Mouse (Mus musculus) cerebellum, adult 8-10 months (tissue): ENCODE measurements around the gene Tjap1.

Experiments used
- DNase-seq: peaks from one replicate; pipeline ENCODE4 v3.0.0; 2022

The Tjap1 gene

DNA sequence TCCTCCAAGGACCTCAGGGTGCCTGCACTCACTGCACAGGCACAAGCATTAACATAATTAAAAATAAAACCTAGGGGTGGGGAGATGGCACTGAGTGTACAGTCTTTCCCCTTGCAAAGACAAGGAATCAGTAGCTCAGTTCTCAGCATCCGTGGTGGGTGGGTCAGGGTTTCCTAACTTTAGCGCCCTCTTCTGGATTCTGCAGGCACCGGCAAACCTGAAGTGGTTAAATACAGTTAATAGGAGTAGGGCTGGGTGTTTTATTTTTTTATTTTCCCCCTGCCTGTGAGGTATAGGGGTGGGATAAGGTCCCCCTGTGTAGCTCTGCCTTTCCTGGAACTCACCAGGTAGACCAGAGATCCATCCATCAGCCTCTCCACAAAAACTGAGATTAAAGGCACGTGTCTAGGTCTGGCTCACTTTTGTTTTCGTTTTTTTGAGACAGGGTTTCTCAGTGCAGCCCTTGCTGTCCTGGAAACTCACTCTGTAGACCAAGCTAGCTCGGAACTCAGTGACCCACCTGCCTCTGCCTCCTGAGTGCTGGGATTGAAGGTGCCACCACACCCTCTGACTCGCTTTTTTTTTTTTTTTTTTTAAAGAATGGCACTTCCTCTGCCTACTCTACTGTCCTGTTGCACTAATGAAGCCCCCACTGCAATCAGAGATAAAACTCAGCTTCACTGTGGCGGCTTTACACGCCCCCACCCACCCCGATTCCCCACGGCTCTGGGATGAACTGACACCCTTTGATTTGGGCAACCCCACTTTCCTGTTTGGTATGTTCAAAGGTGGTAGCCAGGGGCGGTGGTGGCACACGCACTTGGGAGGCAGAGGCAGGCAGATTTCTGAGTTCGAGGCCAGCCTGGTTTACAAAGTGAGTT, 30.0 kb downstream of the Tjap1 start:
- DNase-seq, result no peak

DNA sequence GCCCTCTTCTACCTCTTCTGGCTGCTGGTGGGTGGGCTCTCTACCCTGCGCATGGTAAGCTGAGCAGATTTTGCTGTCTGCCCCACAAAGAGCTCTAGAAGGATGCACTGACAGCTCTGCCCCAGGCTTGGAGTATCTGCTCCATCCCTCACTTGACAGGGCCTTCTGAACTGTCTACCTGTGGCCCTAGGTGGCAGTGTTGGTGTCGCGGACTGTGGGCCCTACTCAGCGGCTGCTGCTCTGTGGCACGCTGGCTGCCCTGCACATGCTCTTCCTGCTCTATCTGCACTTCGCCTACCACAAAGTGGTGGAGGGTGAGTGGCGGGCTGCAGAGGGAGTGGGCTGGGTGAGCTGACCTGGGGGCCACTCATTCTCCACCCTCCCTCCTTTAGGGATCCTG, 31.7 kb downstream of the Tjap1 start:
- DNase-seq, result no peak

DNA sequence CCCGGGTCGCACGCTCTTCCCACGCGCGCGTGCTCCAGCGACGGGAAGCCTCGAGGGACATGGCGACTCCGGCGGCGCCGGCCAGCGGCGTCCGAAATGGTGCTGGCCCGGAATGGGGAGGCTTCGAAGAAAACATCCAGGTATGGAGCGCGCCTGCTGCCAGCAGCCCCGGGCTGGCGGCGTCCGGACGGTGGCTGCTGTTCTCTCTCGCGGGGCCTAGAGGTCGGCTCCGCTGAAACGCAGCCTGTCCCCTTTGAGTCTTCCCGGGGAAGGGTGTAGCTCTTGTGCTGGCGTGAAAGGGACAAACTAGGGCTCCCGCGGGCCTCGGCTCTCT, 34.7 kb downstream of the Tjap1 start:
- DNase-seq, result no peak

DNA sequence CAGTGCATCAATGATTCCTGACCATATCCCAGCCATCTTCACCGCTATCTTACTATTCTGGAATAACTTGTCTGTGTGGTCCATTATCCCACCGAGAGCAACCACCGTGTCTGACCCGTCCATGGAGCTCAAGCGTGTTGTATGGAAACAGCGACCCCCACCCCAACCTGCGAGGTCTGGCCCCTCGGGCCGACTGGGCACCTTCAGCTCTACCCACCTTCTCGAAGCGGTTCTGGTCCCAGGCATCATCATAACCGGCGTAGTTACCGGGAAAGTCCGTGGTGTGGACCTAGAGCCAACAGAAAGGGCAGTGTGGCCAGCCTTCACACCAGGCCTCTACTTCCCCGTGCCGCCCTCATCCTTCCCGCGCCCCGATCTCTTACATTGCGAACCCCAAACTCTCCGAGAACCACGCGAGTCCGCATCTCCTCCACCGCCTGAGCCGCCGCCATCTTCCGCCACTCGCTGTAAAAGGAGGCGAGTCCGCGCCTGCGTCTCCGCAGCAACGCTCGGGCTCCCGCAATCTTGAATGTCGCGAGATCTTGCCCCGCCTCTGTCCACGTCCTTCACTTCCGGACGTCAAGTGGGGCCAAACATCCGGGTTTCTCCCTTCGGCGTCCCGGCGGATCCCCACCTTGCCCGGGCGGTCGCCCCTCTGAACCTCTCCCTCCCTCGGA, 35.2 kb downstream of the Tjap1 start, which contains the start of the genes Polr1c and Yipf3:
Polr1c (minus strand) TSS at position 543 of the 677 bp plus-strand sequence.
Yipf3 (plus strand) TSS at position 569 of the 677 bp plus-strand sequence.
- DNase-seq, result peak; percentile 93

DNA sequence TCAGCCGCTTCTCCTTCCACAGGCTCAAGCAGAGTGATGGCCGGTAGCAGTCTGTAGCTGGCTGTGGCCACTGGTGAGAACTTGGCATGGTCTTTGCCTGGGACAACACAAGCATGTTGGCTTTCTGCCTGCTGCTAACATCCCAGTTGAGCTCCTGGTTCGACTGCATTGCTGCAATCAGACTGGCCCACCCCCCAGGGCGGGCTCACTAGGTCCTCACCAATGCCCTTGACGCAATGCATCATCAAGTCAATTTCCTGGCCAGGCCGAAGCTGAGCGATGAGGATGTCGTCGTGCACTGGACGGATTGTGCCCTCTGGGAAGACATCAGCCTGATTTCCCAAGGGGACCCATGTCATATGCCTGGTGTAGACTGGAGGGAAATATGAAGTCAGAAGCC, 38.2 kb downstream of the Tjap1 start:
- no peak for DNase-seq

DNA sequence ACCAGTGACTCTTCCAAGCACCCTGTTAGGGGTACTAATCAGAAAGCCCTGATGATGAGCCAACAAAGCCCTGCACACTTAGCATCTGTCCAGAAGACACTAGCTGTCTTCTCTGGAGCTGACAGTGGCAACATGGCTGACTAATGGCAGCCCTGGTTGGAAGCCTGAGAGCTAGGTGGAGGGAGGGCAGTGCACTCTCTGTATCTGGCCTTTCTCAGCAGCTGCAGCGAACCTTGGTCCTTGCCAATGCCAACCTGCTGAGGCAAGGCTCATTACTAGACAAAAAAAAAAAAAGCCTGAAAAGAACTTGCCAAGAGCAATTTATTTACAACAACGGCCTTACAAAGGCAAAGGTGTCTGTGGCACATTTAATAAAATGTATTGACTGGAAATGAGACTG, 39.2 kb downstream of the Tjap1 start:
- no peak for DNase-seq

DNA sequence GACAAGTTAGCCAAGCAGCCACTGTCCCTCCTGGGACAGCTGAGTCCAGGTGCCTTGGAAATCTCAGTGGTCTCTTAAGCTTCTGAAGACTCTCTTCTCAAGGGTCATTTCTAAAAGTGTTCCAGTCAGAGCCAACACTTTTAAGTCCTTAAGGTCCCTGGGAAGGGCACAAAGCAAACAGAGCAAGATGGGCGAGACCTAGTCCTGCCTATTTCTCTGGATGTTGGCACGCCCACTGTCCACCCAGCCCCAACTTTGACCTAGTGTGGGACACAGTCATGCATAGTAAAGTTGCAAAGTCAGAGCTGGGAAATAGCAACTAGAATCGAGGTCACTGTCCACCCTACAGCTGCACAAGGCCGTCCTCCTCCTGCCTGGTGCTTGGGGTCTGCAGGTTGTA, 39.8 kb downstream of the Tjap1 start:
- no peak for DNase-seq

DNA sequence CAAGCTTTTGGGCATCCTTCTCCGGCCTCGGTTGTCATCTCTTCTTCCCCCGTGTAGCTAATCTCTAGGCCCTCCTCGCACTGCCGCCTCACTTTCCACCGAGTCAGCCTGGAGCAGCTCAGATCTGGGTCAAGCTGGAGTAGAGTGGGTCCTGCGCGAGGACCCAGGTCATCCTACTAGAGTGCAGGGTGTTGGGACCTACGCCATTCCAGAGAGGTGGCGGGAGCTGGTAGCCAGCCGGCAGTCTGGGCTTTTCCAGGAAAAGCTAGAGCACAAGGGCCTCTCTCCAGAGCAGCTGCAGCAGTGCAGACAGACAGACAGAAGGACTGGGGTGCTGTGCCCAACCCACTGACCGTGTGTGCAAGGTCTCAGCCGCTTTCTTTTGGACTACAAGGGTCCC, 40.6 kb downstream of the Tjap1 start:
- no peak for DNase-seq

DNA sequence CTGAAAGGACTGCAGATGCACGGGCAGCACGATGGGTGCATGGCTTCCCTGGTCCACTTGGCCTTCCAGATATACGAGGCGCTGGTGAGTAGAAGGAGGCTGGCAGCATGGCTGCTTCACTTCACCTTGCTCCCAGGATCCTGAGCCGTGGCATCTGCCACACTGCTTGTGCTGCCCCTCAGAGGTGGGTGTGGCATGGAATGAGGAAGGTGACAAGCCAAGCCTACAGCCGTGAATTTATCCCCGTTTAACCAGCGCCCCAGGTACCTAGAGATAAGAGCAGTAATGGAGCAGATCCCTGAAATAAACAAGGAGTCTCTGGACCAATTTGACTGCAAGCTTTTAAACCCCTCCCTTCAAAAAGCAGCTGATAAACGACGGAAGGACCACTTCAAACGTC, 41.4 kb downstream of the Tjap1 start:
- no peak for DNase-seq

DNA sequence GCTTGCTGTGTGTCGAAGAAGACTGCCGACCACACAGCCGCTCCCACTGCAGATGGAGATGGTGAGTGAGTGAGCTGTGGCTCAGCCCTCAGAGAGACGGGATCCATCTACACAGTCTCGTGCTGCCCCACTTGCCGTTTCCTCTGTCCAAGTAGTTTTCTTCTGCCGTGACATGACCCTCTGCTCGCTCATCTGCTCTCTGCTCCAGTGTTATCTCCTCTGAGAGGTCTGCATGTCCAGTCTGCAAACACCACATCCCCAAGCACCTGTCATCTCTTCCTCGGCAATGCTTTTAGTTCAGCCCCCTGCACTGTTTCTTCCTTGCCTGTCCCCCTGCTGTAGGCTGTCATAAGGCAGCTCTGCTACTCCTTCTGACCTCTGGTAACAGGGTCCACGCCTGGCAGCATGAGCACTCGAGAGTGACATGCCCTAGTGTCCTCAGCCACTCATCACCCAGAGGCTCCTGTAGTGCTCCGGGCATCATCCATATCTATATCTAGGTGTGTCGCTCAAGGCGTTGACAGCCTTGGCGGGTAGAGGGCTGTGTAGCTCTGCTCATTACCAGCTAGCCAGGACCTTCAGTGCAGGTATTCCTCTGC, 43.2 kb downstream of the Tjap1 start:
- no peak for DNase-seq

DNA sequence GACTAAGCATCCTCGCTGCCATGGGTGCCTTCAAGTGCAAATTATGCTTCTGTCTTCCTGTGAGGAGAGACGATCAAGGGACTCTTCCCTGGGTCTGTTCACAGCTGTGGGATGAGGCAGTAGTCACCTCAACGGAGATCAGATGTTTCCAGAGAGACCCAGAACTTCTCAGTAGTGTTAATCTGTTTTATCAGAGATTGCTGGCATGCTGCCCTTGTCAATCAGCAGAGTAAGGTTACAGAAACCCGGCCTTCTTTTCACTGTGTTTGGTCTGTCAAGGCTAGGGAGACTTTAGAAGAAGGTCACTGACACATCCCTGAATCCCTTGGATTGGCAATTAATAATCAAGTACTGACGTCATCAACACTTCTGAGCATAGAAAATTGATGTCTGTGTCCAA, 45.3 kb downstream of the Tjap1 start:
- no peak for DNase-seq

DNA sequence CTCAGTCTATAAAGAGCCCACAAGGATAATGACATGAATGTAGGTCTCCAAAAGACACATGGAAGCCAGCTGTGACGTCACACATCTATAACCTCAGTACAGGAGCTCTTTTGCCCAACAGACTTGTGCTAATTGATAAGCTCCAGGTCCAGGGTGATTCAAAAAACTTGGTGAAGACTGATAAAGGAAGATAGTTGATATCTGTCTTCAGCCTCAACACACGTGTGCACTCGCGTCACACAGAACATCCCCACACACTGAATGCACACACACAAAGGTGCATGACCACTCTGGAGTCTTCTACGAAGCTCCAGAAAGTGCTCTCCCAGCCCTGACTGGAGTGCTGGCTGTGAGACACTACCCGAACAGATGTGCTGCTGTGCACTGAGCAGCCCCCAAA, 45.7 kb downstream of the Tjap1 start:
- DNase-seq, result no peak

DNA sequence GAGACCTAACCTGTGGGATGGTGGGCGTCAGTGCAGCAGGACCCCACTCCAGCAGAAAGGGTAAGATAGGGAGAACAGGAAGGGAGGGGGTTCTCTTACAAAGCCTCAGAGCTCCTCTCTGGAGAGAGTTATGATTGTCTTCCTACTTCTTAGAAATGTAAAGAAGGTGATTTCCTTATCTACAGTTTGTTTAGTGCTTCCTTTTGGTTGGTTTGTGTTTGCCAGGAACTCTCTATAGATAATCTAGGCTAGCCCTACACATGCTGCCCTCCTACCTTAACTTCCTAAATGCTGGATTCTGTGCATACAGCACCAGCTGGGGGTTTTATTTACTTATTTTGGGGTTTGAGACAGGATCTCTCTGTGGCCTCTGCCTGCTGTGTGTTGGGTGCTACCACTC, 46.8 kb downstream of the Tjap1 start:
- no peak for DNase-seq

DNA sequence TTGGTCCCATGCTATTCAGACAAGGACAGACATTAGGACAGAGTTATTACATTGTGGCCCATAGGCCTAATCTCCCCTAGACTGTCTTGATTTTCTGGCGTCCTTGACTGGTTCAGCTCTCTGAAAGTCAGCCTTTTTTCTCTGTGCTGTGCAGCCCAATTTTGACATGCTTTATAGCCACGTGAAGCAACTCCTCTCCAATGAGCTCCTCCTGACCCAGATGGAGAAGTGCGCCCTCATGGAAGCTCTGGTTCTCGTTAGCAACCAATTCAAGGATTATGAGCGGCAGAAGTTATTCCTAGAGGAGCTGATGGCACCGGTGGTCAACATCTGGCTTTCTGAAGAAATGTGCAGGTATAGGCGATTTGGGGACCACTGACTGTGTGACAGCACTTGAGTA, 55.2 kb downstream of the Tjap1 start:
- no peak for DNase-seq

DNA sequence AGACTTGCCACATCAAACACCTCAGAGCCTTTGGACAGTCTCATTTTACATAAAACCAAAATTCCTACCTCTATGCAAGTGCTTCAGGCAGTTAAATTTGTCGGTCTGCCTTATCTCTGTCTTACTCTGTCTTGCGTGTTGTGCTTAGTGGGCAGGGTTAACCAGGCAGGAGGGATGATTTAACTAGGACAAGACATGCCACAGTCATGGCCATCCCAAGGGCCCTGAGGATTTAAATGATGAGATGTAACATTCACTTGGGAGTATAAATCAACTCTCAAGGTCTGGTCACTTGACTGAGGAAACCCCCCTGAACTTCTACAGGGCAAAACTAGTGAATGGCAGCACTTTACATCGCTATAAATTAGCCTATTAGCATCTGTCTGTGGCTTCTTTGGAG, 61.2 kb downstream of the Tjap1 start:
- DNase-seq, result no peak

DNA sequence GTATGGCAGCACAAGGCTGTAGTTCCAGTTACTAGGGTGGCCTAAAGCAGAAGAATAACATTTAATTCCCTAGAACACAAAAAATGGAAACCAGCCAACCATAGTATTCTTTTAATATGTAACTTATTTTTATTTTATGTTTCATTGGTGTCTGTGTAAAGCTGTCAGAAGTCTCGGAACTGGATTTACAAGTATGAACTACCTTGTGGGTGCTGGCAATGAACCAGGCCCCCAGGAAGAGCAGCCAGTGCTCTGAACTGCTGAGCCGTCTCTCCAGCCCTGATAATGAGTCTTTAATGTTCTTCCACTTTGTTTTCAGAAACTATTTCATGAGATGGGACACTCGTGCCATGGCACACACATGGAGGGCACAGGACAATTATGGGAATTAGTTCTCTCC, 72.3 kb downstream of the Tjap1 start:
- DNase-seq, result no peak
